Mouse (Mus musculus): Measurements from ENCODE around the gene Erc2.

DNA sequence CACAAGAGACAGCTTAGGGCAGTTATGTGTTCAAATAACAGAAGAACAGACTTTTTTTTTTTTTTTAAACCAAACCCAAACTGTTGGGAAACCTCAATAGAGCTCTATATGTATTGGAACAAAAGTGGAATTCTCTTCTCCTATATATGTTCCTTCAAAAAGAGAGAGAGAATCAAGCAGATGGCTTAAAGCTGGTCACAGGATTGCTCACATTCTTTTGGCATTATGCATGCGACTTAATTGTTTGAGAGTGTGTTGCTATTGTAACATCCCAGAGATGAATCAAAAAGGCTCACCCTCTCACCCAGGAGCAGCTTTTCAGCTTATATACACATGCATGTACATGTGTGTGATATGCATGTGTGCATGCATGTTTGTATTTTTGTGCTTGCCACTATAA lies 903.3 kb downstream of the Erc2 start:
- TF ChIP-seq MYOG (IDR thresholded peaks at IDR 0.05; ENCODE audit: control insufficient read depth in 1 of 3, insufficient read depth in 1 of 3, insufficient read length in 2 of 3, low read depth in 2 of 3): no peak
- no peak for TF ChIP-seq POLR2A (IDR thresholded peaks at IDR 0.05; ENCODE audit: insufficient read length, low read depth)
- TF ChIP-seq USF1 (IDR thresholded peaks at IDR 0.05; ENCODE audit: low read depth): no peak
- TF ChIP-seq MAX (IDR thresholded peaks at IDR 0.05; ENCODE audit: low read depth): no peak
- no peak for TF ChIP-seq POLR2AphosphoS2 (IDR thresholded peaks at IDR 0.05; ENCODE audit: insufficient read length, low read depth)
